Mouse (Mus musculus) kidney, postnatal 0 days (tissue): ENCODE measurements around the gene Hist1h4a. TPM values are rescaled to one million over a fixed set of nuclear protein-coding genes. Genes with fewer than 3 reads are reported as not detected.
"Not testable (repeated sequence)": the region's sequence is repeated elsewhere in the genome, so short reads cannot be mapped to it uniquely, and the experiment has no call there.

ENCODE experiments used
- ATAC-seq: fragments of 200-750 bp; cut with Nextera tagmentation; replicated peaks from 2 replicates; pipeline ENCODE4 v1.8.0; 2017; ENCODE audit warnings: low read depth, moderate number of reproducible peaks, moderate TSS enrichment, moderate library complexity; ENCODE audit not compliant: low FRiP score
- DNase-seq: peaks from one replicate; pipeline ENCODE4 v3.0.0-alpha.2; 2016; ENCODE audit warnings: low spot score
- H3K27ac ChIP-seq: fragments of 300-500 bp; sonication (generic); 2 replicates; pipeline ENCODE4 v1.5.1; 2014; ENCODE audit warnings: mild to moderate bottlenecking
- H3K27me3 ChIP-seq: fragments of 300-500 bp; sonication (generic); 2 replicates; pipeline ENCODE4 v1.6.1; 2014; ENCODE audit warnings: low read length, mixed read lengths; ENCODE audit not compliant: insufficient read depth
- H3K36me3 ChIP-seq: fragments of 300-500 bp; sonication (generic); 2 replicates; pipeline ENCODE4 v1.6.1; 2014; ENCODE audit warnings: low read length, mixed read lengths; ENCODE audit not compliant: insufficient read depth
- H3K4me1 ChIP-seq: fragments of 300-500 bp; sonication (generic); replicated peaks from 2 replicates; pipeline ENCODE4 v1.6.1; 2014; ENCODE audit warnings: antibody characterized with exemption, low read length, mixed read lengths; ENCODE audit not compliant: insufficient read depth
- H3K4me2 ChIP-seq: fragments of 300-500 bp; sonication (generic); 2 replicates; pipeline ENCODE4 v1.6.1; 2014; ENCODE audit warnings: mild to moderate bottlenecking, low read length, moderate library complexity, mixed read lengths
- H3K4me3 ChIP-seq: fragments of 300-500 bp; sonication (generic); replicated peaks from 2 replicates; pipeline ENCODE4 v1.5.1; 2014; ENCODE audit warnings: low read depth, low read length
- H3K9ac ChIP-seq: fragments of 300-500 bp; sonication (generic); 2 replicates; pipeline ENCODE4 v1.6.1; 2014; ENCODE audit warnings: low read depth, low read length
- H3K9me3 ChIP-seq: fragments of 300-500 bp; sonication (generic); replicated peaks from 2 replicates; pipeline ENCODE4 v1.6.1; 2016; ENCODE audit warnings: low read length, inconsistent platforms, mixed read lengths
- CTCF ChIP-seq: IDR thresholded peaks from 2 replicates; pipeline ENCODE4 v1.5.1; 2016; ENCODE audit warnings: antibody characterized with exemption, low read depth, mild to moderate bottlenecking, moderate library complexity
- WGBS: fragments of 180-500 bp; shearing (Covaris S2); extraction: QIAGEN DNeasy Blood & Tissue Kit; methylation state at CpG from one replicate; pipeline ENCODE4 v1.1.7; 2014; 5-methylcytosine and 5-hydroxymethylcytosine counted together
- polyA plus RNA-seq: library from polyadenylated mRNA; unstranded; fragments of >200 nt; fragmentation: Nextera tagmentation; extraction: Ambion mirVana; gene quantifications from 2 replicates; pipeline ENCODE4 v1.2.1, GENCODE M21; 2015

Hist1h4a gene
- polyA plus RNA-seq, 1 experiment from 2014 or later = not detected

DNA sequence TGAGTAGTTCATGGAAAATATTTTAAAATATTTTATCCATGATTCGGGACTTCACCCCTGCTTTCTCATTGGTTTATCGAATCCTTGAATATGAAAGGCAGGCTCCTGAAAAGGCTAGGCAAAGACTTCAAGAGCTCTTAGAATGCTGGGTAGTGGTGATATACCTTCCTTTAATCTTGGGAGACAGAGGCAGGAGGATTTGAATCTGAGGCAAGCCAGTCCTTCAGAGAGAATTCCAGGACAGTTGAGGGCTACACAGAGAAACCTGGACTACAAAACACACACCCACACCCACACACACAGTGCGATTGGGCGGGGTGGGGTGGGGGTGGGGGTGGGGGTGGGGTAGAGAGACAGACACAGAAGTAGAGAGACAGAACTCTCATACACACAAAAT, 13.1 kb downstream of the Hist1h4a start:
- peaks cover 11% of the 10 kb centered on the region for H3K4me1 ChIP-seq
- peak overlapping the region; percentile 19; the same call in 1 of the 2 replicates for H3K4me2 ChIP-seq
- TF ChIP-seq CTCF = no peak
- H3K27ac ChIP-seq = peak overlapping the region; percentile 55; the same call in 1 of the 2 replicates
- no peak overlapping the region for H3K4me3 ChIP-seq
- H3K9me3 ChIP-seq = no peaks in the 10 kb centered on the region
- no peaks in the 10 kb centered on the region for H3K27me3 ChIP-seq
- DNase-seq = no peak
- no peaks in the 10 kb centered on the region for H3K36me3 ChIP-seq
- no peak for ATAC-seq
- 11% methylated on average over 4 of the region's 4 CpGs for WGBS
- H3K9ac ChIP-seq = peak overlapping the region; percentile 18; the same call in 1 of the 2 replicates

DNA sequence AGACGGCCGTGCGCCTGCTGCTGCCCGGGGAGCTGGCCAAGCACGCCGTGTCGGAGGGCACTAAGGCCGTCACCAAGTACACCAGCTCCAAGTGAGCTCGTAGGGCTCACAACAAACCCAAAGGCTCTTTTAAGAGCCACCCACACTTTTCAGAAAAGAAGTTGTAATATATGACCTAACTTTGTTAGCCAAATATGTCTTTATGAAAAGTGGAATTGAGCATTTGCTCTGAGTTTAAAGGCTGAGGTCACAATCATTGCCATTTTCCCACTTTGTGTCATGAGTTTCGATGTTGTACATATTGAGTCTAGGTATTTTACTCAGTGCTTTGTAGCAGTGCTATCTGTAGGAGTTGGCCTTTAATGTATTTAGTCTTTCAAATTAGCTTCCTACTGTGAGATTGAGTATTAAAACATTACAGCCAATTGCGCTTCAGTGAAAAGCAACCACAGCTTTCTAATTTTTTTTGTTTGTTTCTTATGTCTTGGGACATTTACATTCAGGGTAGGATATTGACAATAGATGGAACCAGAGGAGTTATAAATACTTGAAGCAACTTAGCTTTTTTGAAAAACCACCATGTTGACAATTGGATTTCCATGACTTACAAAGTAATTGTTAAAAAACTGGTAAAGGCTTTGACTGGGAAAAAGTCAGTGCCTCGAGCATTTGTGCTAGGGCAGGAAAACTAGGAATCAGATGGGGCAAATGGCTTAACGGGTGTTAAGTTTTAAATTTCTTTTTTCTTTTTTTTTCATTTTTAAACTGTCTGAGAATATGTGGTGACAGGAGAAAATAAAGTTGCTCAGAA, 13.7 kb downstream of the Hist1h4a start:
- Histone ChIP-seq H3K4me3 (peak overlapping the region; percentile 32), H3K27ac (peak overlapping the region; percentile 96), H3K9me3 (no peaks in the 10 kb centered on the region), H3K4me1 (peaks cover 11% of the 10 kb centered on the region), H3K4me2 (peak overlapping the region; percentile 60), H3K9ac (peak overlapping the region; percentile 49), H3K36me3 (no peaks in the 10 kb centered on the region), H3K27me3 (no peaks in the 10 kb centered on the region)
- DNase-seq = peak; percentile 39
- peak; percentile 2; the same call in 1 of the 2 replicates for ATAC-seq
- TF ChIP-seq CTCF = no peak
- WGBS = 4% methylated on average over 10 of the region's 13 CpGs

DNA sequence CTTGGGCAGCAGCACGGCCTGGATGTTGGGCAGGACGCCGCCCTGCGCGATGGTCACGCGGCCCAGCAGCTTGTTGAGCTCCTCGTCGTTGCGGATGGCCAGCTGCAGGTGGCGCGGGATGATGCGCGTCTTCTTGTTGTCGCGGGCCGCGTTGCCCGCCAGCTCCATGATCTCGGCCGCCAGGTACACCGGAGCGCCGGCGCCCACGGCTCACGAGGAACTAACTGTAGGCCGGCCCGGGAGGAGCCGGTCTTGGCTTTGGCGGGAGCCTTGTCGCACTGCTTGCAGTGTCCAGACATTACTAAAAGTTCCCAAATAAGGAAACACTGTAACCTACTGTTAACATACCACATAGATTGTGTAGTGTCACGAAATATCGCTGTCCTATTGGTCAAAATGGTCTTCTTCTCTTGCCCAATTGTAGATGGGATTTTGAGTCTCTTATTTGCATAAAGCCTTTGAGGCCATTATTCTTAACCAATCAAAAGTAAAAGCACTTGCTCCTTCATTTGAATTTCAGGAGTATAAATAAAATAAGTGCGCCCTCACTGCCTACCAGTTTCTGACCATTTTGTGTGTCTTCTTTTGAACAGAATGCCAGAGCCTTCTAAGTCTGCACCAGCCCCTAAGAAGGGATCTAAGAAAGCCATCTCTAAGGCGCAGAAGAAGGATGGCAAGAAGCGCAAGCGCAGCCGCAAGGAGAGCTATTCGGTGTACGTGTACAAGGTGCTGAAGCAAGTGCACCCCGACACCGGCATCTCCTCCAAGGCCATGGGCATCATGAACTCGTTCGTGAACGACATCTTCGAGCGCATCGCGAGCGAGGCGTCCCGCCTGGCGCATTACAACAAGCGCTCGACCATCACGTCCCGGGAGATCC, 14.6 kb downstream of the Hist1h4a start, which contains the start of gene Hist1h2bb:
Gene Hist1h2bb (plus strand): TSS at position 534 of the 880 bp plus-strand sequence.
- peak within 1 kb of the TSS; percentile 60 for H3K4me2 ChIP-seq
- TF ChIP-seq CTCF = 0 out of 2 replicates have a peak, but pooled peaks have one; percentile 4
- 0% methylated on average over 37 of the region's 58 CpGs for WGBS
- not testable (repeated sequence) for H3K9me3 ChIP-seq, H3K36me3 ChIP-seq, H3K27me3 ChIP-seq
- peak within 1 kb of the TSS; percentile 32 for H3K4me3 ChIP-seq
- H3K9ac ChIP-seq = peak within 1 kb of the TSS; percentile 54
- H3K27ac ChIP-seq = peak within 1 kb of the TSS; percentile 96
- ATAC-seq (peak; percentile 86), DNase-seq (peak; percentile 99)
- peaks cover 11% of the 10 kb centered on the region for H3K4me1 ChIP-seq

DNA sequence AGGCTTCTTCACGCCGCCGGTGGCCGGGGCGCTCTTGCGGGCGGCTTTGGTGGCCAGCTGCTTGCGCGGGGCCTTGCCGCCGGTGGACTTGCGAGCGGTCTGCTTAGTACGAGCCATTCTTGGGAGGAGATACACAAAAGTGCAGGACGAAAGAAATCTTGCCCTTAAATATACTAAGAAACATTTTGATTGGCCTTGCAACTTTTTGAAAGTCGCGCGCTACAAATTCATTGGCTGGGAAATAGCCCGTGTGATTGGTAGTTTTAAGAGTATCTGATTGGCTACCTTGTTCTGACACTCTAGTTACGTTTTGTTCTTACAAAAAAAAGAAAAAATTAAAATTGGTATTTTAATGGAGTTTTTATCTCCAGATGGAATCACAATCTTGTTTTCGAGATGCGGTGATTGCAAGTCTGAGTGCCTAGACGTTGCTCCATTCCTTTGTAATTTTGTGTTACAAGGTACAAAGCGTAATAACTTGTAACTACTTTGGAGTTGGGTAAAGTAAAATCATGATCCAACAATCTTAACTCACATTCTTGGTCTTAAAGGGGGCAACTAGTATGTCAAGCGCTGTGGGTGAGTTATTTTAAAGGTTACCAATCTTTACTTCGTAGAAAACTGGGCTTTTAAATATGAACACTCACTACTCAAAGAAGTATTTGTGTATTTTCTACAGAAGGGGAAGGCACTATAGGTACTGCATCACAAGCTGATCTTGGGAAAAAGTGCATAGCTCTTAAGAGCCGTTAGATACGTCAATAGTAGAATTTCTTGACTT, 15.5 kb downstream of the Hist1h4a start, which contains the start of gene Hist1h3c:
Gene Hist1h3c (minus strand): TSS at position 222 of the 781 bp plus-strand sequence.
- H3K27me3 ChIP-seq = no peaks in the 10 kb centered on the region
- H3K27ac ChIP-seq = peak within 1 kb of the TSS; percentile 96
- 1% methylated on average over 22 of the region's 28 CpGs for WGBS
- peak within 1 kb of the TSS; percentile 32 for H3K4me3 ChIP-seq
- DNase-seq = peak; percentile 98
- H3K4me1 ChIP-seq = peaks cover 11% of the 10 kb centered on the region
- TF ChIP-seq CTCF = no peak
- peak within 1 kb of the TSS; percentile 54 for H3K9ac ChIP-seq
- H3K36me3 ChIP-seq = no peaks in the 10 kb centered on the region
- peak within 1 kb of the TSS; percentile 60 for H3K4me2 ChIP-seq
- ATAC-seq = peak; percentile 61
- no peaks in the 10 kb centered on the region for H3K9me3 ChIP-seq

DNA sequence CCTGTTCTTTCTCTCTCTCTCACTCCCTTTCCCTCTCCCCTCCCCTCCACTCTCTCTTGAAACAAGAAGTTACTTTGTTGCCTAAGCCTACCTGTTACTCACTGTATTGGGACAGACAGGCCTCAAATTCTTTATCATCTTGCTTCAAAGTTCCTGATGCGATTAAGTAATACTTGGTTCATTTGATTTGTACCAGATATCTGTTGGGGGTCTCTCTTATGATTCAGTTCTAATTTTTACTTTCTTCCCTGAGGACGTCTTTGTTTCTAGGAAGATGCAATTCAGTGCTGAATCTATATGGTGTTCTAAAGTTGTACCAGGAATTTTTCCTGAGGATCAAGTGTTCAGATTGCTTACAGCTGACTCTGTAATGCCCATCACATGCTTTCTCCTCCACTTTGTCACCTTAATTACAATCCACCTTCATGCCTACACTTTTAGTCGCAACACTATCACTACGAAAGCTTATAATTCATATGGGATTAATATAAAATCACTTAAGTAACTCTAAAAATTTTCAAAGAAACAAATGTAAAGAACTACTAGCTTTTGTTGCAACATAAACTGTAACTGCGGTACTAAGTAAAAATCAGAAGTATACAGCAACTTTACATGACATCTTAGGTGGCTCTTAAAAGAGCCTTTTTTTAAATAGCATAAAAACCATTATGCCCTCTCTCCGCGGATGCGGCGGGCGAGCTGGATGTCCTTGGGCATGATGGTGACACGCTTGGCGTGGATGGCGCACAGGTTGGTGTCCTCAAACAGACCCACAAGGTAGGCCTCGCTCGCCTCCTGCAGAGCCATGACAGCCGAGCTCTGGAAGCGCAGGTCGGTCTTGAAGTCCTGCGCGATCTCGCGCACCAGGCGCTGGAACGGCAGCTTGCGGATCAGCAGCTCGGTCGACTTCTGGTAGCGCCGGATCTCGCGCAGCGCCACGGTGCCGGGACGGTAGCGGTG, 16.3 kb downstream of the Hist1h4a start:
- no peak for TF ChIP-seq CTCF
- H3K9ac ChIP-seq = peak overlapping the region; percentile 31; the same call in 1 of the 2 replicates
- H3K27me3 ChIP-seq = no peaks in the 10 kb centered on the region
- H3K4me2 ChIP-seq = peak overlapping the region; percentile 60
- WGBS = 2% methylated on average over 13 of the region's 36 CpGs
- H3K4me3 ChIP-seq = peak overlapping the region; percentile 30
- peaks cover 11% of the 10 kb centered on the region for H3K4me1 ChIP-seq
- no peak for DNase-seq
- H3K27ac ChIP-seq = peak overlapping the region; percentile 57; the same call in 1 of the 2 replicates
- ATAC-seq = no peak
- H3K36me3 ChIP-seq = no peaks in the 10 kb centered on the region
- no peaks in the 10 kb centered on the region for H3K9me3 ChIP-seq
